Mouse (Mus musculus) bone marrow macrophage, adult 2 months (primary cell): Measurements from ENCODE around the gene St3gal2. TPM values are rescaled to one million over a fixed set of nuclear protein-coding genes. Genes with fewer than 3 reads are reported as not detected.

Experiments used
- H3K27ac ChIP-seq: 2 replicates; pipeline ENCODE4 v1.5.1; 2012; ENCODE audit warnings: low read depth, low read length; ENCODE audit not compliant: insufficient read depth
- H3K4me1 ChIP-seq: 2 replicates; pipeline ENCODE4 v1.6.1; 2012; ENCODE audit warnings: low read length; ENCODE audit not compliant: control insufficient read depth, insufficient read depth
- H3K4me3 ChIP-seq: 2 replicates; pipeline ENCODE4 v1.5.1; 2012; ENCODE audit warnings: mild to moderate bottlenecking, low read length, moderate library complexity; ENCODE audit not compliant: insufficient read depth
- CTCF ChIP-seq: IDR thresholded peaks from 2 replicates; pipeline ENCODE4 v1.5.1; 2012; ENCODE audit warnings: low read depth, mild to moderate bottlenecking, low read length, moderate library complexity
- POLR2A ChIP-seq: IDR thresholded peaks from 2 replicates; pipeline ENCODE4 v1.6.1; 2012; ENCODE audit warnings: mild to moderate bottlenecking, low read depth, low read length, borderline replicate concordance
- polyA plus RNA-seq: library from polyadenylated mRNA; stranded (reverse); fragments of >200 nt; gene quantifications from 2 replicates; pipeline ENCODE4 v1.2.4, GENCODE M21; 2012; ENCODE audit not compliant: missing spikeins, insufficient read depth, insufficient read length

The St3gal2 gene
- 12.4 and 13.3 TPM in 2 replicates for polyA plus RNA-seq

GRCm38 (mm10) chr8:110919341-110920031 is at the start of gene St3gal2:
Gene St3gal2 (plus strand): TSS chr8:110919922.
- H3K27ac ChIP-seq = no peak within 1 kb of the TSS
- H3K4me1 ChIP-seq = peaks cover 28% of the 10 kb centered on the region
- H3K4me3 ChIP-seq = peak within 1 kb of the TSS; percentile 68
- TF ChIP-seq POLR2A (no peak), CTCF (no peak)

DNA sequence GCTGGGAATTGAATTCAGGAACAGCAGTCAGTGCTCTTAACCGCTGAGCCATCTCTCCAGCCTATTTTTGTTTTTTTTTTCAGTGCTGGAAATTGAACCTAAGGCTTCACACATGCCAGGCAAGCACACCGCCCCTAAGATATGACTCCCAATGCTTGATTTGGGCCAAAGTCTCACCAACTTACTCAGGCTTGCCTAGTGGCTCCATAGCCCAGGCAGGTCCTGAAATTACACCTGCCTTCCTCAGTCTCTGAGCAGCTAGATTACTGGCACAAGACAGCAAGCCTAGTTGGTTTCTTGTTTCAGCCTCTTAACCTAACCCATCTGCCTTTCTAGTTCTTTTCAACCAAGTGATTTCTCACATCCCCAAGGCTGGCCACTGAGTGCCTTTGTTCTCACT is 49.2 kb upstream of the St3gal2 start:
- H3K27ac ChIP-seq = no peak overlapping the region
- no peaks in the 10 kb centered on the region for H3K4me1 ChIP-seq
- H3K4me3 ChIP-seq = no peak overlapping the region
- TF ChIP-seq POLR2A (no peak), CTCF (no peak)

DNA sequence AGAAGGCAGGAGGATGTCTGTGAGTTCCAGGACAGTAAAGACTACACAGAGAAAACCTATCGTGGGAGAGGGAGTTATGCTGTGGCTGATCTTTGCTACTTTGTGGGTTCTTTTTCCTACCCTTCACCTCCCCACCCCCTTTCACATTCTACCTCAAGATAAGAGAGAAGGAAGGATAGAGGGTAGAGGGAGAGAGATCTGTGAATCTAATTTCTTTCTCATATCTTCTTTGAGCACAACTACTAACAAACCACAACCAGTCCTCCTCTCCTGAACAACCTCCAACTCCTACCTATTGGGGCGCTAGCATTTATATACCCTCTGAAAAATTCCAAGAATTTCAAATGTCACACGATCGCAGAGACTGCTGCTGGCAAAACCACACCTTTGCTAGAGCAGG is 41.9 kb upstream of the St3gal2 start:
- Histone ChIP-seq H3K27ac (no peak overlapping the region), H3K4me3 (no peak overlapping the region), H3K4me1 (no peaks in the 10 kb centered on the region)
- no peak for TF ChIP-seq CTCF
- TF ChIP-seq POLR2A = no peak

DNA sequence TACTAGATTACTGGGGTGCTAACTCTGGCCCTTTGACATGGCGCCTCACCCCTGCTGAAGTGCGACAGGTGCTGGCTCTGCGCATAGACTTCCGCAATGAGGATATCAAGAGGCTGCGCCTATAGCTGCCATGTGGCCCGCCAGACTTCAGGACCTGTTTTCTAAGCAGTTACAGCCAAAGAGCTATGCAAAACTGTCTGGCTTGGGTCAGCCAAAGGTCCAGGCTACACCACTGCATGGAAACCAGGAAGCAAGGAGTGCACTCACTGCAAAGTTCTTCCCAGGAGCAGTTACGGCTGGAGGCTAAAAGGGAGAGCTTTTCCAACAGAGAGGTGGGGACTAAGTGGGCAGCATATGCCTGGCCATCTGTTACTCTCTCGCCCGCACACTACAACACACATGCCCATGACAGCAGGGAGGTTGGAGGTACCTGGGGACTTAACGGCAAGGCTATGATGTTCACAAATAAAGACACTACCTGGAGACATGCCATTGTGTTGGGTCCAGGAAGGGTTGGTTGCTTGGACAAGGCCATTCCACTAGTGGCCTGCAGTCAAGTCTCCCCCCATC is 37.9 kb upstream of the St3gal2 start:
- Histone ChIP-seq H3K4me3 (no peak overlapping the region), H3K4me1 (no peaks in the 10 kb centered on the region), H3K27ac (no peak overlapping the region)
- TF ChIP-seq POLR2A (no peak), CTCF (no peak)

- Histone ChIP-seq H3K4me3 (no peak overlapping the region), H3K27ac (no peak overlapping the region), H3K4me1 (no peaks in the 10 kb centered on the region)
- TF ChIP-seq CTCF = no peak
- no peak for TF ChIP-seq POLR2A
Observed at GRCm38 (mm10) chr8:110883824-110884223, 35.9 kb upstream of the St3gal2 start.

GRCm38 (mm10) chr8:110886634-110887033 is 33.1 kb upstream of the St3gal2 start:
- no peak overlapping the region for H3K4me3 ChIP-seq
- no peak overlapping the region for H3K27ac ChIP-seq
- TF ChIP-seq POLR2A = no peak
- no peak for TF ChIP-seq CTCF
- no peaks in the 10 kb centered on the region for H3K4me1 ChIP-seq

DNA sequence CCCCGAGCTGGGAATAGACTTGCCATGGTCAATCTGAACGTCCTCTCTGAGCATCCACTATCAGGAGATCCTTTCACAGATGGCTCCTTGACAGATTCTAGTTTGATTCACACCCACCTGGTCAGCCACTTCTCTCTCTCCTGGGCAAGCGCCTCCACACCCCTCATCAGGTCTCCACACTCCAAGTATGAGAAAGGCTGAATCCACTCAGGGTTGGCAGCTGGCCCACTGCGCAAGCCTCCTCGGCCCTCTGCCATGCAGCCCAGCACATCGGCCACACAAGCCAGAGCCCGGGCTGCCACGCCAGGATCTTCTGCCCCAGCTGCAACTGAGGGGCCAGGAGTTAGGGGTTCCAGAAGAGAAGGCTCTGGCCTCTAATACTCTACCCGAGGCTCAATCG is 32.2 kb upstream of the St3gal2 start:
- H3K4me1 ChIP-seq = no peaks in the 10 kb centered on the region
- no peak overlapping the region for H3K4me3 ChIP-seq
- H3K27ac ChIP-seq = no peak overlapping the region
- TF ChIP-seq CTCF (no peak), POLR2A (no peak)

DNA sequence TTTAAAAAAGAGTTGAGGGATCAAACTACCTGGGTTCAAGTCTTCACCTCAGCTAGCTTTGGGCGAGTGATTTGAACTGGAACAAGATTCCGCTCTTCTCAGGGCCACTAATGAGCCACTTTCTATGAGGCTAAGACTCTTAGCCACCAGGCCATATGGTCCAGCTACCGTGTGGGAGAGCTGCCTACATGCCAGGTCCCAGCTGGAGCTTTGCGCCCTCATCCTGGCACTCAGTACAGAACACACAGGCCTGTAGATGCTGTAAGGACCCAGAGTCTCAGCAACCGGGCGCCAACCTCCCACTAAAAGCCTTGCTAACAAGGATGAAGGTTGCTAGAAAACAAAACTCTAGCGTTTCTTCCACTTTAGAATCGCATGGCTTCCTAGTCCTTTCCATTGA is 31.3 kb upstream of the St3gal2 start:
- no peak overlapping the region for H3K27ac ChIP-seq
- no peak overlapping the region for H3K4me3 ChIP-seq
- H3K4me1 ChIP-seq = no peaks in the 10 kb centered on the region
- TF ChIP-seq POLR2A (no peak), CTCF (no peak)

DNA sequence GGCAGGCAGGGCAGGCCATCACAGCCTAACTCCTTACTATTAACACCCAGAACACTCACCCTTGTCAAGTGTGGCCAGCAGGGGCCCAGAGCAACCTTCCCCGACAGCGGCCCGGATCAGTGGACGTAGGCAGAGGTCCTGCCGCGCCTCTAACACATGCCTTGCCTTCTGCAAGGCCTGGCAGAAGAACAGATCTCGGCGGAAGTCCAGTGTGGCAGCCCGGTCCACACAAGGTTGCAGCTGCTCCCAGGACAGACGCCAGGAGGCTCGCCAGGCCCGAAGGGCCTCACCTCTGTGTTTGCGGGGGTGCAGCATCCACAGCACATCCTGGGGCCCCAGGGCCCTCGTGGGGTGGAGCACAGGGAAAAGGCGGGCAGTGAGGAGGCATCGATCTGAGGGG is 30.9 kb upstream of the St3gal2 start:
- H3K27ac ChIP-seq = no peak overlapping the region
- no peaks in the 10 kb centered on the region for H3K4me1 ChIP-seq
- TF ChIP-seq CTCF (no peak), POLR2A (no peak)
- H3K4me3 ChIP-seq = no peak overlapping the region

GRCm38 (mm10) chr8:110889904-110890470 is 29.7 kb upstream of the St3gal2 start:
- H3K4me3 ChIP-seq = no peak overlapping the region
- no peaks in the 10 kb centered on the region for H3K4me1 ChIP-seq
- H3K27ac ChIP-seq = no peak overlapping the region
- no peak for TF ChIP-seq CTCF
- TF ChIP-seq POLR2A = no peak
